Mouse (Mus musculus): ENCODE results near the gene Dgki. TPM values are rescaled to one million over a fixed set of nuclear protein-coding genes. Genes with fewer than 3 reads are reported as not detected.

The Dgki gene
- polyA plus RNA-seq, 1 experiment: not detected

DNA sequence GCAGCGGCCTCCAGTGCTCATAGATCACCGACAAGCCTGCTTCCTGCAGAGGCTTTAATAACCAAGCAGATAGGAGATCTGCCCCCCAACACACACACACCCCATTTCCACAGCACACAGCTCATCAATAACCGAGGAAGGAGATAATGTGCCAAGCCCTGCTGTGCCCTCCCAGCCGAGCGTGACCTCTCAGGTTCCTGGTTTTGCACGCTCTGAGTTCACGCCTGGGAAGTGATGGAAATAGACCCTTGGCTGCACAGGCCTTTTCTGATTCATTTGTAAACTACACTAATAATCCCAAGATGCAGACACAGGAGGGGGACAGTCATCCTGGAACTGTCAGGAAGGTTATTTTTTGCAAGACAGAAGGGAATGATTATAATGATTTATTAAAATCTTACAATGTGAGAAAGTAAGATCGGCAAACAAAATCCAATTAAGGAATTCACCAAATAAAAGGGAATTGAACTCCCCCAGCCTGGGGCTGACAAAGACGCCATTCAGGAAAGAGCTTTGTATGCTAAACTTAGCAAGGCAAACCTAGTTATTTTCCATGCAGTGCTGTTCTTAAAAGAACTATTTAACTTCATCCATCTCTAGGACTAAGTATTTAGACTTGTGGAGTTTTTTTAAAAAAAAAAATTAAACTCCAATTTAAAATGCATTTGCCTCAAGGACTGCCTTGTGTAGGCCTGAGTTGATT, 88.3 kb downstream of the Dgki start:
- TF ChIP-seq FOSL1 (IDR thresholded peaks at IDR 0.05; ENCODE audit: insufficient read depth, low read length, poor library complexity, severe bottlenecking) (no peak), CTCF (IDR thresholded peaks at IDR 0.05; ENCODE audit: control insufficient read depth, insufficient read depth, insufficient read length) (no peak), MAX (IDR thresholded peaks at IDR 0.05) (no peak), MYOG (IDR thresholded peaks at IDR 0.05; ENCODE audit: control insufficient read depth, extremely low read depth, insufficient read length) (no peak), USF1 (IDR thresholded peaks at IDR 0.05; ENCODE audit: low read depth) (no peak), MYOD1 (IDR thresholded peaks at IDR 0.05; ENCODE audit: control insufficient read depth, insufficient read length, low read depth) (no peak), CEBPB (IDR thresholded peaks at IDR 0.05; ENCODE audit: low read depth) (no peak)
- no peaks in the 10 kb centered on the region for H3K79me2 ChIP-seq (ENCODE audit: control insufficient read depth, insufficient read depth)
- H3K4me3 ChIP-seq (ENCODE audit: insufficient read depth, poor library complexity, severe bottlenecking): no peak overlapping the region
- H3K27me3 ChIP-seq (ENCODE audit: control insufficient read depth, insufficient read depth, insufficient read length): no peaks in the 10 kb centered on the region
- H3K79me3 ChIP-seq (ENCODE audit: low read depth): no peaks in the 10 kb centered on the region
- no peak overlapping the region for H3ac ChIP-seq (ENCODE audit: control insufficient read depth, insufficient read length, low read depth)
- H3K36me3 ChIP-seq (ENCODE audit: control insufficient read depth, insufficient read depth): no peaks in the 10 kb centered on the region

- Histone ChIP-seq H3K79me2 (ENCODE audit: control insufficient read depth, insufficient read depth) (no peaks in the 10 kb centered on the region), H3ac (ENCODE audit: control insufficient read depth, insufficient read length, low read depth) (no peak overlapping the region), H3K27me3 (ENCODE audit: control insufficient read depth, insufficient read depth, insufficient read length) (no peaks in the 10 kb centered on the region), H3K36me3 (ENCODE audit: control insufficient read depth, insufficient read depth) (no peaks in the 10 kb centered on the region), H3K4me3 (ENCODE audit: insufficient read depth, poor library complexity, severe bottlenecking) (no peak overlapping the region), H3K79me3 (ENCODE audit: low read depth) (no peaks in the 10 kb centered on the region)
- TF ChIP-seq MAX (IDR thresholded peaks at IDR 0.05) (no peak), CTCF (IDR thresholded peaks at IDR 0.05; ENCODE audit: control insufficient read depth, insufficient read depth, insufficient read length) (no peak), CEBPB (IDR thresholded peaks at IDR 0.05; ENCODE audit: low read depth) (no peak), MYOG (IDR thresholded peaks at IDR 0.05; ENCODE audit: control insufficient read depth, extremely low read depth, insufficient read length) (no peak), USF1 (IDR thresholded peaks at IDR 0.05; ENCODE audit: low read depth) (no peak), FOSL1 (IDR thresholded peaks at IDR 0.05; ENCODE audit: insufficient read depth, low read length, poor library complexity, severe bottlenecking) (no peak), MYOD1 (IDR thresholded peaks at IDR 0.05; ENCODE audit: control insufficient read depth, insufficient read length, low read depth) (no peak)
Measured at GRCm38 (mm10) chr6:37202901-37203300, 97.1 kb downstream of the Dgki start.

DNA sequence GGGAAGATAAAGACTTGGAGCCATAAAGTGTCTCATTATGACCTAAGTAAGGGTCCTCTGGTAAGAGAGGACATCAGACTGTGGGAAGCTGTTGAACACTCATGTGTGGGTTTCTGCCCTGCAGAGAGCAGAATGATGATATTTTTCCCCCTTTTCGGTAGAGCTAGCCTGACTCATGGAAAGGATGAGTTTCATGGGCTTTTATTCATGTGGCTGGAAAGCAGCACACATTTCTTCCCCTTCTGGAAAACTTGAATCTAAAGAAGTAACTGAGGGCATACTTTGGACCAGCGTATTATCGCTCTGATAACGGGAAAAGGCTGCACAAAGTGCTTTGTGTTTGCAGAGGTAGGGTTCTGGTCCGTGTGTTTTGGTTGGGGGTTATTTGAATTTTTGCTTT, 99.1 kb downstream of the Dgki start:
- Histone ChIP-seq H3K4me3 (ENCODE audit: insufficient read depth, poor library complexity, severe bottlenecking) (no peak overlapping the region), H3K79me2 (ENCODE audit: control insufficient read depth, insufficient read depth) (no peaks in the 10 kb centered on the region), H3K27me3 (ENCODE audit: control insufficient read depth, insufficient read depth, insufficient read length) (no peaks in the 10 kb centered on the region), H3ac (ENCODE audit: control insufficient read depth, insufficient read length, low read depth) (no peak overlapping the region), H3K79me3 (ENCODE audit: low read depth) (no peaks in the 10 kb centered on the region), H3K36me3 (ENCODE audit: control insufficient read depth, insufficient read depth) (no peaks in the 10 kb centered on the region)
- TF ChIP-seq MYOG (IDR thresholded peaks at IDR 0.05; ENCODE audit: control insufficient read depth, extremely low read depth, insufficient read length): no peak
- TF ChIP-seq MYOD1 (IDR thresholded peaks at IDR 0.05; ENCODE audit: control insufficient read depth, insufficient read length, low read depth): no peak

GRCm38 (mm10) chr6:37199502-37199901, 100.5 kb downstream of the Dgki start:
- Histone ChIP-seq H3K4me3 (ENCODE audit: insufficient read depth, poor library complexity, severe bottlenecking) (no peak overlapping the region), H3ac (ENCODE audit: control insufficient read depth, insufficient read length, low read depth) (no peak overlapping the region), H3K36me3 (ENCODE audit: control insufficient read depth, insufficient read depth) (no peaks in the 10 kb centered on the region), H3K79me3 (ENCODE audit: low read depth) (no peaks in the 10 kb centered on the region), H3K79me2 (ENCODE audit: control insufficient read depth, insufficient read depth) (no peaks in the 10 kb centered on the region), H3K27me3 (ENCODE audit: control insufficient read depth, insufficient read depth, insufficient read length) (no peaks in the 10 kb centered on the region)
- TF ChIP-seq CTCF (IDR thresholded peaks at IDR 0.05; ENCODE audit: control insufficient read depth, insufficient read depth, insufficient read length) (no peak), MAX (IDR thresholded peaks at IDR 0.05) (no peak), FOSL1 (IDR thresholded peaks at IDR 0.05; ENCODE audit: insufficient read depth, low read length, poor library complexity, severe bottlenecking) (no peak), USF1 (IDR thresholded peaks at IDR 0.05; ENCODE audit: low read depth) (no peak), CEBPB (IDR thresholded peaks at IDR 0.05; ENCODE audit: low read depth) (no peak), MYOD1 (IDR thresholded peaks at IDR 0.05; ENCODE audit: control insufficient read depth, insufficient read length, low read depth) (no peak), MYOG (IDR thresholded peaks at IDR 0.05; ENCODE audit: control insufficient read depth, extremely low read depth, insufficient read length) (no peak)

- H3K79me3 ChIP-seq (ENCODE audit: low read depth): no peaks in the 10 kb centered on the region
- H3K27me3 ChIP-seq (ENCODE audit: control insufficient read depth, insufficient read depth, insufficient read length): peaks cover 4% of the 10 kb centered on the region
- TF ChIP-seq FOSL1 (IDR thresholded peaks at IDR 0.05; ENCODE audit: insufficient read depth, low read length, poor library complexity, severe bottlenecking) (no peak), MYOG (IDR thresholded peaks at IDR 0.05; ENCODE audit: control insufficient read depth, extremely low read depth, insufficient read length) (no peak), CEBPB (IDR thresholded peaks at IDR 0.05; ENCODE audit: low read depth) (no peak), CTCF (IDR thresholded peaks at IDR 0.05; ENCODE audit: control insufficient read depth, insufficient read depth, insufficient read length) (no peak), MYOD1 (IDR thresholded peaks at IDR 0.05; ENCODE audit: control insufficient read depth, insufficient read length, low read depth) (no peak), USF1 (IDR thresholded peaks at IDR 0.05; ENCODE audit: low read depth) (no peak), MAX (IDR thresholded peaks at IDR 0.05) (no peak)
- H3K36me3 ChIP-seq (ENCODE audit: control insufficient read depth, insufficient read depth): no peaks in the 10 kb centered on the region
- no peaks in the 10 kb centered on the region for H3K79me2 ChIP-seq (ENCODE audit: control insufficient read depth, insufficient read depth)
- no peak overlapping the region for H3K4me3 ChIP-seq (ENCODE audit: insufficient read depth, poor library complexity, severe bottlenecking)
- no peak overlapping the region for H3ac ChIP-seq (ENCODE audit: control insufficient read depth, insufficient read length, low read depth)
Measured at GRCm38 (mm10) chr6:37197745-37198144, 102.2 kb downstream of the Dgki start.

- peaks cover 4% of the 10 kb centered on the region for H3K27me3 ChIP-seq (ENCODE audit: control insufficient read depth, insufficient read depth, insufficient read length)
- no peak overlapping the region for H3K4me3 ChIP-seq (ENCODE audit: insufficient read depth, poor library complexity, severe bottlenecking)
- H3ac ChIP-seq (ENCODE audit: control insufficient read depth, insufficient read length, low read depth): no peak overlapping the region
- no peaks in the 10 kb centered on the region for H3K79me2 ChIP-seq (ENCODE audit: control insufficient read depth, insufficient read depth)
- TF ChIP-seq FOSL1 (IDR thresholded peaks at IDR 0.05; ENCODE audit: insufficient read depth, low read length, poor library complexity, severe bottlenecking): no peak
- TF ChIP-seq MYOD1 (IDR thresholded peaks at IDR 0.05; ENCODE audit: control insufficient read depth, insufficient read length, low read depth): no peak
- no peak for TF ChIP-seq MYOG (IDR thresholded peaks at IDR 0.05; ENCODE audit: control insufficient read depth, extremely low read depth, insufficient read length)
- no peak for TF ChIP-seq CEBPB (IDR thresholded peaks at IDR 0.05; ENCODE audit: low read depth)
- no peak for TF ChIP-seq USF1 (IDR thresholded peaks at IDR 0.05; ENCODE audit: low read depth)
- H3K79me3 ChIP-seq (ENCODE audit: low read depth): no peaks in the 10 kb centered on the region
- no peaks in the 10 kb centered on the region for H3K36me3 ChIP-seq (ENCODE audit: control insufficient read depth, insufficient read depth)
Measured at GRCm38 (mm10) chr6:37196870-37197269, 103.1 kb downstream of the Dgki start.
